ENCODE assay signal across 8 mouse cellular contexts in genomic region chr14:32482061-32482460, GRCm38 (mm10). TPM values are rescaled to one million over a fixed set of nuclear protein-coding genes. Genes with fewer than 3 reads are reported as not detected.
DNase-seq lines count a peak whose midpoint lies in the region; ATAC-seq and TF ChIP-seq lines count a peak whose summit lies in the region.
"Had no signal": no experiment of that assay in that cellular context is flagged by ENCODE, and none has a peak within 500 bp of the region (broad histone marks: within the 10 kb centered on the region; RNA-seq: fewer than 3 reads in every experiment).

No protein-coding gene starts in this region.

- in situ Hi-C loops in ES-E14 (cut with MboI; ENCODE audit: low sequenced_read_pairs in 2 of 2, unreplicated experiment in 2 of 2) = no loop called here

- TF ChIP-seq POLR2A in brain, embryonic 14.5 days (IDR thresholded peaks at IDR 0.05; ENCODE audit: borderline replicate concordance, extremely low read depth, insufficient read depth, insufficient read length, poor library complexity, severe bottlenecking) = no peak

- no peak overlapping the region for H3K9ac ChIP-seq in ES-E14 (ENCODE audit: insufficient read depth, low read depth, low read length, poor library complexity, severe bottlenecking)
- no peak overlapping the region for H3K9ac ChIP-seq in lung, embryonic 14.5 days
- H3K9ac ChIP-seq: heart, embryonic 13.5 days had no signal

- H3K27me3 ChIP-seq in lung, embryonic 14.5 days (ENCODE audit: insufficient read depth, low read length) = no peaks in the 10 kb centered on the region

- H3K36me3 ChIP-seq in ES-E14 (ENCODE audit: control insufficient read depth, insufficient read depth, low read length, poor library complexity, severe bottlenecking) = no peaks in the 10 kb centered on the region
- H3K36me3 ChIP-seq in lung, embryonic 14.5 days (ENCODE audit: insufficient read depth) = no peaks in the 10 kb centered on the region
- H3K36me3 ChIP-seq: heart, embryonic 13.5 days had no signal

- no peak overlapping the region for H3K4me2 ChIP-seq in lung, embryonic 14.5 days
- H3K4me2 ChIP-seq: heart, embryonic 13.5 days had no signal

- 9% methylated on average over 3 of the region's 3 CpGs for WGBS in lung, embryonic 14.5 days

- no peak for ATAC-seq in lung, embryonic 14.5 days (ENCODE audit: insufficient read depth)

- H3K27ac ChIP-seq in left cerebral cortex, adult 2 months = no peak overlapping the region
- H3K27ac ChIP-seq in ES-E14 (ENCODE audit: insufficient read depth, low read depth, low read length, poor library complexity, severe bottlenecking) = no peak overlapping the region
- no peak overlapping the region for H3K27ac ChIP-seq in lung, embryonic 14.5 days (ENCODE audit: low read depth)
- H3K27ac ChIP-seq: heart, embryonic 13.5 days had no signal

- no peak for DNase-seq in left cerebral cortex, adult 2 months (ENCODE audit: extremely low spot score in 1 of 2, low spot score in 2 of 2)
- DNase-seq in left cerebral cortex, postnatal 36 days (ENCODE audit: low spot score in 2 of 2) = no peak
- DNase-seq in ES-E14 (ENCODE audit: low read depth, low spot score) = peak; percentile 24
- DNase-seq in brain, embryonic 14.5 days (ENCODE audit: low read depth) = peak; percentile 74
- peak; percentile 83 for DNase-seq in lung, embryonic 14.5 days
- DNase-seq in layer of hippocampus, adult 8-10 months (ENCODE audit: low spot score in 2 of 2) = no peak
- DNase-seq in spleen, postnatal 36 days (ENCODE audit: low spot score in 2 of 2) = no peak

- H3K9me3 ChIP-seq in ES-E14 (ENCODE audit: control insufficient read depth, insufficient read depth, low read depth, low read length) = no peaks in the 10 kb centered on the region
- no peaks in the 10 kb centered on the region for H3K9me3 ChIP-seq in lung, embryonic 14.5 days (ENCODE audit: low read depth, low read length)
- H3K9me3 ChIP-seq: heart, embryonic 13.5 days had no signal

- H3K4me1 ChIP-seq in ES-E14 (ENCODE audit: control insufficient read depth in 2 of 2, insufficient read depth in 2 of 2, low read length in 2 of 2, poor library complexity in 1 of 2) = no peaks in the 10 kb centered on the region
- H3K4me1 ChIP-seq in lung, embryonic 14.5 days (ENCODE audit: insufficient read depth) = no peaks in the 10 kb centered on the region
- H3K4me1 ChIP-seq: heart, embryonic 13.5 days had no signal

- intact Hi-C loops in left cerebral cortex, adult 2 months (cut with DNase I) = loop anchor here (1.0 kb wide), 1 partner anchor 253 kb away; no protein-coding TSS in a partner anchor
- intact Hi-C loops in left cerebral cortex, postnatal 36 days (cut with DNase I) = loop anchor here (1.0 kb wide), 1 partner anchor 253 kb away; no protein-coding TSS in a partner anchor

- no peak overlapping the region for H3K4me3 ChIP-seq in left cerebral cortex, adult 2 months
- H3K4me3 ChIP-seq in ES-E14 (ENCODE audit: insufficient read depth in 1 of 2, low read depth in 1 of 2, low read length in 2 of 2, poor library complexity in 1 of 2, severe bottlenecking in 1 of 2) = no peak overlapping the region
- no peak overlapping the region for H3K4me3 ChIP-seq in lung, embryonic 14.5 days (ENCODE audit: low read depth, low read length)
- H3K4me3 ChIP-seq: heart, embryonic 13.5 days had no signal

- TF ChIP-seq CTCF in left cerebral cortex, adult 2 months (IDR thresholded peaks at IDR 0.05) = peak; percentile 89
- TF ChIP-seq CTCF in brain, embryonic 14.5 days (IDR thresholded peaks at IDR 0.05; ENCODE audit: borderline replicate concordance, extremely low read depth, insufficient read depth, insufficient read length) = peak; percentile 86
- peak; percentile 89 for TF ChIP-seq CTCF in lung, embryonic 14.5 days (IDR thresholded peaks at IDR 0.05; ENCODE audit: low read depth)

TF ChIP-seq in ES-E14, 5 proteins besides CTCF, POLR2A, EP300 and RAD21:
- no peak for TF ChIP-seq ZNF384 (IDR thresholded peaks at IDR 0.05; ENCODE audit: low read depth, low read length)
- TF ChIP-seq CHD2 (IDR thresholded peaks at IDR 0.05; ENCODE audit: low read depth, low read length) = no peak
- peak; percentile 97 for TF ChIP-seq ZC3H11A (IDR thresholded peaks at IDR 0.05; ENCODE audit: borderline replicate concordance, low read depth, low read length)
- TF ChIP-seq MAFK (IDR thresholded peaks at IDR 0.05; ENCODE audit: insufficient read depth, low read depth, low read length) = no peak
TF ChIP-seq in ES-E14: peak in this region for 1.

RNA-seq across cellular contexts. Expression of gene Chat, which starts 16.3 kb away (rescaled TPM):
- total RNA-seq in left cerebral cortex, adult 2 months (2021) = 1 to 10 TPM in 1 of 2 experiments, under 1 TPM in 1; 0.25 to 1.4 TPM
- 1 to 10 TPM in 1 of 2 experiments, under 1 TPM in 1; 0.81 to 2.3 TPM for total RNA-seq in left cerebral cortex, postnatal 36 days (2021)
- total RNA-seq in ES-E14 (2012; rRNA removed) = 0.09 and 0.11 TPM in 2 replicates
- 0.57 and 1.6 TPM in 2 replicates for polyA plus RNA-seq in brain, embryonic 14.5 days (2012; rRNA removed)
- polyA plus RNA-seq in lung, embryonic 14.5 days (2014; fragmentation: Nextera tagmentation; extraction: Ambion mirVana) = not detected in 2 replicates
- not detected for total RNA-seq in layer of hippocampus, adult 8-10 months (2022)

RNA-seq across cellular contexts. Expression of gene Slc18a3, which starts 17.4 kb away (rescaled TPM):
- 1 to 10 TPM in 1 of 2 experiments, under 1 TPM in 1; 0.77 to 1.1 TPM for total RNA-seq in left cerebral cortex, adult 2 months (2021)
- total RNA-seq in left cerebral cortex, postnatal 36 days (2021) = 1 to 10 TPM; 1.1 to 1.8 TPM
- total RNA-seq in ES-E14 (2012; rRNA removed) = 1.0 and 2.5 TPM in 2 replicates
- 1.8 and 7.2 TPM in 2 replicates for polyA plus RNA-seq in brain, embryonic 14.5 days (2012; rRNA removed)
- 0.09 and 0.84 TPM in 2 replicates for polyA plus RNA-seq in lung, embryonic 14.5 days (2014; fragmentation: Nextera tagmentation; extraction: Ambion mirVana)
- total RNA-seq in layer of hippocampus, adult 8-10 months (2022) = not detected

RNA-seq across cellular contexts. Expression of gene Ercc6, which starts 31.3 kb away (rescaled TPM):
- 10 to 100 TPM; 21.5 to 23.3 TPM for total RNA-seq in left cerebral cortex, adult 2 months (2021)
- total RNA-seq in left cerebral cortex, postnatal 36 days (2021) = 10 to 100 TPM; 16.6 to 24.4 TPM
- total RNA-seq in ES-E14 (2012; rRNA removed) = 20.4 and 23.0 TPM in 2 replicates
- 15.1 and 15.9 TPM in 2 replicates for polyA plus RNA-seq in brain, embryonic 14.5 days (2012; rRNA removed)
- 18.4 and 18.8 TPM in 2 replicates for polyA plus RNA-seq in lung, embryonic 14.5 days (2014; fragmentation: Nextera tagmentation; extraction: Ambion mirVana)
- total RNA-seq in layer of hippocampus, adult 8-10 months (2022) = 10 to 100 TPM; 23.4 to 28.6 (median 24.3) TPM

Comparison
In these comparisons a context has a peak if more than half of its experiments do, and no peak if none do; other contexts are left out.
1. DNase-seq: peak in ES-E14 (single experiment), brain, embryonic 14.5 days (single experiment) and lung, embryonic 14.5 days (single experiment); none in left cerebral cortex, adult 2 months (0 of 2), left cerebral cortex, postnatal 36 days (0 of 2), layer of hippocampus, adult 8-10 months (0 of 2) and spleen, postnatal 36 days (0 of 2).
2. Peak in every context shown above with its lines, with median percentiles within 50 percentile points of each other: CTCF ChIP-seq.